In the genomic region with DNA sequence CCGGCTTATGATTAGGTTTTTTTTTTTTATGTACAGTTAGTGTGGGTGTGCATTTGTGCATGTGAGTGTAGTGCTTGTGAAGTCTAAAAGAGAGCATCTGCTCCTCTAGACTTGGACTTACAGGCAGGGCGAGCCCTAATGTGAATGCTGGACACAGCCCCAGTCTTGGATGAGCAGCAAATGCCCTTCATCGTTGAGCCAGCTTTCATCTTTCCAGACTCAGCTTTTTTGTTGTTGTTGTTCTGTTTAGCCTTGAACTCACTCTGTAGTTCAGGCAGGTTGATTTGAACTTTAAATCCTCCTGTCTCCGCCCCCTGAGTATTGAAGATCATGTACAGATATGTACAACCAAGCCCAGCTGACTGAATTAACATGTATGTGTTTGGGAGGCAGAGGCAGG, we compare ENCODE assay signal across 26 mouse cellular contexts. TPM values are rescaled to one million over a fixed set of nuclear protein-coding genes. Genes with fewer than 3 reads are reported as not detected.
A peak's percentile ranks its signal among the peaks of the same experiment; 100 is the strongest.
DNase-seq lines count a peak whose midpoint lies in the region; TF ChIP-seq lines count a peak whose summit lies in the region.
"Had no signal": no experiment of that assay in that cellular context is flagged by ENCODE, and none has a peak within 500 bp of the region (broad histone marks: within the 10 kb centered on the region; RNA-seq: fewer than 3 reads in every experiment).

No protein-coding gene starts in this region.

- intact Hi-C loops in left cerebral cortex, postnatal 36 days (cut with DNase I): loop anchor here (5.0 to 10.0 kb wide), 2 partner anchors 34 to 276 kb away; partner anchors contain the start of gene Rab1a

- WGBS in cerebellum, adult 2 months: 27% methylated on average over 4 of the region's 4 CpGs

- no peak overlapping the region; the same call in 1 of the 2 replicates for H3K9ac ChIP-seq in MEL (ENCODE audit: control insufficient read depth, low read depth, low read length, poor library complexity, severe bottlenecking)
- H3K9ac ChIP-seq: embryonic facial prominence, embryonic 15.5 days; forebrain, embryonic 12.5 days; forebrain, postnatal 0 days; hindbrain, embryonic 15.5 days; liver, embryonic 14.5 days; lung, embryonic 14.5 days; neural tube, embryonic 12.5 days; stomach, embryonic 15.5 days had no signal

- peaks cover 12% of the 10 kb centered on the region for H3K4me1 ChIP-seq in cerebellum, adult 2 months (ENCODE audit: control insufficient read depth, insufficient read depth, low read length)
- H3K4me1 ChIP-seq in MEL (ENCODE audit: control insufficient read depth in 1 of 2, insufficient read depth in 2 of 2, low read length in 2 of 2): peaks cover 26 to 35% of the 10 kb centered on the region in 2 experiments

- H3K4me3 ChIP-seq in cerebellum, adult 2 months (replicated peaks; ENCODE audit: insufficient read depth, low read depth, low read length): peak overlapping the region; percentile 23
- H3K4me3 ChIP-seq in MEL (ENCODE audit: control insufficient read depth in 1 of 2, insufficient read depth in 1 of 2, low read depth in 2 of 2, low read length in 2 of 2) (no peak overlapping the region), myocyte (no peak overlapping the region)
- H3K4me3 ChIP-seq: embryonic facial prominence, embryonic 10.5 days; embryonic facial prominence, embryonic 15.5 days; forebrain, embryonic 12.5 days; hindbrain, embryonic 10.5 days; hindbrain, embryonic 15.5 days; left cerebral cortex, adult 2 months; limb, embryonic 13.5 days; neural tube, embryonic 12.5 days; stomach, embryonic 15.5 days had no signal

- H3K79me2 ChIP-seq in MEL (ENCODE audit: control insufficient read depth, insufficient read depth, low read length, poor library complexity): peaks cover 85% of the 10 kb centered on the region
- H3K79me2 ChIP-seq in myocyte (ENCODE audit: control insufficient read depth, insufficient read depth): peaks cover 79% of the 10 kb centered on the region

- H3K27ac ChIP-seq in cerebellum, adult 2 months (ENCODE audit: insufficient read depth, low read length): peak overlapping the region; percentile 76
- H3K27ac ChIP-seq in MEL (ENCODE audit: control insufficient read depth, low read depth, low read length): peak overlapping the region; percentile 58
- H3K27ac ChIP-seq: embryonic facial prominence, embryonic 10.5 days; hindbrain, embryonic 10.5 days; hindbrain, embryonic 15.5 days; left cerebral cortex, adult 2 months; limb, embryonic 13.5 days; liver, embryonic 14.5 days; neural tube, embryonic 12.5 days had no signal

- H3K9me3 ChIP-seq in MEL (replicated peaks; ENCODE audit: insufficient read depth, low read length): no peaks in the 10 kb centered on the region
- H3K9me3 ChIP-seq: embryonic facial prominence, embryonic 10.5 days; embryonic facial prominence, embryonic 15.5 days; forebrain, embryonic 12.5 days; hindbrain, embryonic 10.5 days; hindbrain, embryonic 15.5 days; limb, embryonic 13.5 days; neural tube, embryonic 12.5 days; stomach, embryonic 15.5 days had no signal

- H3K36me3 ChIP-seq in MEL (ENCODE audit: control insufficient read depth in 1 of 2, insufficient read depth in 2 of 2, low read length in 2 of 2) (peaks cover 3 to 41% of the 10 kb centered on the region in 2 experiments; a peak in 3 of 4 replicates), myocyte (ENCODE audit: control insufficient read depth, insufficient read depth) (no peaks in the 10 kb centered on the region)
- H3K36me3 ChIP-seq: embryonic facial prominence, embryonic 15.5 days; forebrain, embryonic 12.5 days; hindbrain, embryonic 15.5 days; limb, embryonic 13.5 days; stomach, embryonic 15.5 days had no signal

- TF ChIP-seq EP300 in MEL (IDR thresholded peaks at IDR 0.05; ENCODE audit: low read depth in 1 of 2, low read length in 2 of 2): no peak

- peak; percentile 47 to 65 for DNase-seq in cerebellum, adult 2 months
- no peak for DNase-seq in cerebellum, postnatal 4 days (ENCODE audit: low spot score in 2 of 2)
- no peak for DNase-seq in MEL (ENCODE audit: low read depth, low spot score)
- DNase-seq in cerebellum, adult 9-10 months: peak; percentile 67
- DNase-seq in right cerebral cortex, adult 18-20 months: no peak
- no peak for DNase-seq in left cerebral cortex, postnatal 36 days (ENCODE audit: low spot score in 2 of 2)
- DNase-seq: adrenal gland, postnatal 25 days; forebrain, postnatal 0 days; gastrocnemius, postnatal 10 days; heart, postnatal 14 days; kidney, adult 11 months; kidney, postnatal 36 days; lung, embryonic 14.5 days; lung, postnatal 14 days had no signal

- no peak for TF ChIP-seq CTCF in cerebellum, adult 2 months (IDR thresholded peaks at IDR 0.05; ENCODE audit: borderline replicate concordance, insufficient read depth, low read depth, low read length)
- TF ChIP-seq CTCF in MEL (IDR thresholded peaks at IDR 0.05 in 2 of 3, conservative IDR thresholded peaks at IDR 0.05 in 1 of 3; ENCODE audit: control insufficient read depth in 1 of 3, insufficient read depth in 1 of 3, low read depth in 2 of 3, low read length in 3 of 3, poor library complexity in 1 of 3, severe bottlenecking in 1 of 3): no peak

- TF ChIP-seq POLR2A in cerebellum, adult 2 months (IDR thresholded peaks at IDR 0.05; ENCODE audit: borderline replicate concordance, insufficient read depth, low read length): no peak
- no peak for TF ChIP-seq POLR2A in MEL (IDR thresholded peaks at IDR 0.05; ENCODE audit: control insufficient read depth in 1 of 2, insufficient read depth in 1 of 2, low read depth in 1 of 2, low read length in 2 of 2, poor library complexity in 1 of 2)
- no peak for TF ChIP-seq POLR2A in myocyte (IDR thresholded peaks at IDR 0.05; ENCODE audit: insufficient read length, low read depth)

- no peaks in the 10 kb centered on the region for H3K27me3 ChIP-seq in cerebellum, adult 2 months (ENCODE audit: control insufficient read depth, insufficient read depth, low read length)
- H3K27me3 ChIP-seq in MEL (ENCODE audit: control insufficient read depth in 1 of 2, insufficient read depth in 2 of 2, low read length in 2 of 2) (no peaks in the 10 kb centered on the region), myocyte (ENCODE audit: control insufficient read depth, insufficient read depth, insufficient read length) (no peaks in the 10 kb centered on the region)
- H3K27me3 ChIP-seq: embryonic facial prominence, embryonic 15.5 days; forebrain, embryonic 12.5 days; hindbrain, embryonic 15.5 days; limb, embryonic 13.5 days; neural tube, embryonic 12.5 days; stomach, embryonic 15.5 days had no signal

- no peak overlapping the region for H3ac ChIP-seq in myocyte (ENCODE audit: control insufficient read depth, insufficient read length)

- peak overlapping the region; percentile 8 for H3K4me2 ChIP-seq in myocyte (ENCODE audit: low read depth)
- H3K4me2 ChIP-seq: embryonic facial prominence, embryonic 15.5 days; forebrain, embryonic 12.5 days; hindbrain, embryonic 15.5 days; limb, embryonic 13.5 days; lung, embryonic 14.5 days; midbrain, embryonic 11.5 days; neural tube, embryonic 12.5 days; stomach, embryonic 15.5 days had no signal

- no peak for TF ChIP-seq RAD21 in MEL (IDR thresholded peaks at IDR 0.05; ENCODE audit: low read depth, low read length)

TF ChIP-seq in MEL, 35 proteins besides CTCF, POLR2A, EP300 and RAD21:
- TF ChIP-seq JUND (IDR thresholded peaks at IDR 0.05; ENCODE audit: low read depth, low read length): no peak
- TF ChIP-seq TCF12 (IDR thresholded peaks at IDR 0.05; ENCODE audit: low read depth, low read length): no peak
- no peak for TF ChIP-seq MYB (IDR thresholded peaks at IDR 0.05; ENCODE audit: low read depth, low read length)
- no peak for TF ChIP-seq POLR2AphosphoS5 (IDR thresholded peaks at IDR 0.05; ENCODE audit: borderline replicate concordance, low read depth, low read length)
- TF ChIP-seq ETS1 (IDR thresholded peaks at IDR 0.05; ENCODE audit: low read depth, low read length): no peak
- TF ChIP-seq E2F4 (IDR thresholded peaks at IDR 0.05; ENCODE audit: borderline replicate concordance, low read depth, low read length): no peak
- no peak for TF ChIP-seq MAZ (IDR thresholded peaks at IDR 0.05; ENCODE audit: low read depth, low read length)
- no peak for TF ChIP-seq USF1 (IDR thresholded peaks at IDR 0.05; ENCODE audit: low read depth, low read length)
- TF ChIP-seq ELF1 (IDR thresholded peaks at IDR 0.05; ENCODE audit: low read depth, low read length): no peak
- TF ChIP-seq ZKSCAN1 (IDR thresholded peaks at IDR 0.05; ENCODE audit: low read depth, low read length): no peak

TF ChIP-seq in myocyte, 11 proteins besides CTCF, POLR2A, EP300 and RAD21:
- TF ChIP-seq MYOD1 (IDR thresholded peaks at IDR 0.05; ENCODE audit: control insufficient read depth in 1 of 3, insufficient read length in 2 of 3, low read depth in 2 of 3) (no peak), SRF (IDR thresholded peaks at IDR 0.05; ENCODE audit: control insufficient read depth, insufficient read length, low read depth) (no peak), USF1 (IDR thresholded peaks at IDR 0.05; ENCODE audit: low read depth) (no peak), TCF12 (IDR thresholded peaks at IDR 0.05; ENCODE audit: insufficient read depth, poor library complexity, severe bottlenecking) (no peak), MYOG (IDR thresholded peaks at IDR 0.05; ENCODE audit: control insufficient read depth in 1 of 3, insufficient read depth in 1 of 3, insufficient read length in 2 of 3, low read depth in 2 of 3) (no peak), POLR2AphosphoS2 (IDR thresholded peaks at IDR 0.05; ENCODE audit: insufficient read length, low read depth) (no peak), CEBPB (IDR thresholded peaks at IDR 0.05; ENCODE audit: insufficient read depth, poor library complexity, severe bottlenecking) (no peak), TCF3 (IDR thresholded peaks at IDR 0.05; ENCODE audit: insufficient read length, low read depth) (no peak), REST (IDR thresholded peaks at IDR 0.05; ENCODE audit: insufficient read depth, insufficient read length) (no peak), E2F4 (IDR thresholded peaks at IDR 0.05; ENCODE audit: insufficient read depth) (no peak), MAX (IDR thresholded peaks at IDR 0.05; ENCODE audit: low read depth) (no peak)
TF ChIP-seq in myocyte: peak in this region for 0.

RNA-seq across cellular contexts. Expression of gene Spred2, which starts 4.5 kb away (rescaled TPM):
- 40.3 and 40.6 TPM in 2 replicates for polyA plus RNA-seq in cerebellum, adult 2 months (2012; rRNA removed)
- total RNA-seq in MEL (2012; rRNA removed): 7.8 and 10.8 TPM in 2 replicates
- polyA plus RNA-seq in MEL (2012; ENCODE audit: insufficient read depth in 1 of 2, insufficient read length in 2 of 2, low read depth in 1 of 2, low replicate concordance in 2 of 2, missing spikeins in 1 of 2) (10 to 100 TPM; 25.9 to 76.0 TPM), myocyte (2012; fragmentation: generic; extraction: Trizol) (15.7 TPM)
- 100 to 1,000 TPM in 1 of 2 experiments, 10 to 100 TPM in 1; 85.1 to 102 TPM for total RNA-seq in left cerebral cortex, postnatal 36 days (2021)

Comparison
In these comparisons a context has a peak if more than half of its experiments do, and no peak if none do; other contexts are left out.
1. DNase-seq: peak in cerebellum, adult 2 months (2 of 2) and cerebellum, adult 9-10 months (single experiment); none in cerebellum, postnatal 4 days (0 of 2), MEL (single experiment), right cerebral cortex, adult 18-20 months (single experiment) and left cerebral cortex, postnatal 36 days (0 of 2).